Mouse (Mus musculus): ENCODE measurements at regions not wholly inside any gene's neighbourhood (a gene's known extent, or its start where the extent isn't known, plus 50 kb on each side); places are given as distances from the start of the nearest gene placed in this dataset.

DNA sequence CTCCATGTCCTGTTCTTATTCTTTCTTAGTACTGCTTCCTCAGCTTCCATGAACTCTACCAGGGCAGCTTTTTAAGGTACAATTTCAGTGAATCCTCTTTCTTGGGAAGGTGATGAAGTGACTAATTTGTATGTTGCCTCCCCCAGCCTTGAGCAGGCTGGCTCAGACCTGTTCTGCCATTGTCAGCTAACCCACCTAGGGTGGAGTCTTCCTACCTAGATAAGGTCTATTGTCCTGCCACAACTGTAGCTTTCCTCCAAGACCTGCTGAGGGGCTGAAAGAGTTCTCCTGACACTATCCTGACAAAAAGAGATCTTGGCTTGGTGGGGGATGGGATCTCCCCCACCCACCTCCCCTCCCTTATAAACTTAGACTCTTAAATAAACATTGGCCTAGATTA, 1540.3 kb upstream of the Gm38303 start:
- DNase-seq (ENCODE audit: low read depth, low spot score), result peak; percentile 5

GRCm38 (mm10) chr3:11869381-11869780, 1533.9 kb upstream of the Gm38303 start:
- DNase-seq (ENCODE audit: low read depth, low spot score), result no peak

All from R1 (cell line).